Mouse (Mus musculus) thymus, adult 18-20 months (tissue): ENCODE measurements at regions not wholly inside any gene's neighbourhood (a gene's known extent, or its start where the extent isn't known, plus 50 kb on each side); places are given as distances from the start of the nearest gene placed in this dataset.

Experiments
- DNase-seq, 2 experiments: peaks; one replicate each; pipeline ENCODE4 v3.0.0; 2022; ENCODE audit warnings: mixed read lengths in 2 of 2

- DNase-seq = no peak
Observed at GRCm38 (mm10) chr3:38034138-38034537, 309.8 kb upstream of the Gm5148 start.

GRCm38 (mm10) chr3:38014768-38015167 is 290.5 kb upstream of the Gm5148 start:
- DNase-seq = no peak

- peak; percentile 52 to 61 for DNase-seq
Observed at GRCm38 (mm10) chr3:38009168-38009567, 284.9 kb upstream of the Gm5148 start.

GRCm38 (mm10) chr3:38008321-38008720 is 284.0 kb upstream of the Gm5148 start:
- no peak for DNase-seq

DNA sequence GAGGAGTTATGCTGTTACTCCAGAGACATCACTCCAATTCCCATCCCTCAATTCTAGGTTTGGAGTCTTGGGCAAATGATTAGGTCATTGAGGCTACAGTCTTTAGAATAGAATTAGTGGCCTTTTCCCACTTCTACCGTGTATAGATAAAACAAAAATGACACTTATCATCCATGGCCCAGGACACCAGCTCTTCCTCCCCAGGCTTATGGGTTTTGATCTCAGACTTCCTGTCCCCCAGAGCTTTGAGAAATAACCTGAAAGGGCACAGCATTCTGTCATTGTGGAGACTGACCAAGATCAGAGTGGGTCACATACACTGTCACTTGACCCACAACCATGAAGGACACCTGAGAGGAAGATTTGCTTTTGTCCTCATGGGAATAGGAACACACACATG is 283.3 kb upstream of the Gm5148 start:
- no peak for DNase-seq

- no peak for DNase-seq
Observed at GRCm38 (mm10) chr3:38002275-38002674, 278.0 kb upstream of the Gm5148 start.

GRCm38 (mm10) chr3:37999779-38000178 is 275.5 kb upstream of the Gm5148 start:
- DNase-seq = no peak

DNA sequence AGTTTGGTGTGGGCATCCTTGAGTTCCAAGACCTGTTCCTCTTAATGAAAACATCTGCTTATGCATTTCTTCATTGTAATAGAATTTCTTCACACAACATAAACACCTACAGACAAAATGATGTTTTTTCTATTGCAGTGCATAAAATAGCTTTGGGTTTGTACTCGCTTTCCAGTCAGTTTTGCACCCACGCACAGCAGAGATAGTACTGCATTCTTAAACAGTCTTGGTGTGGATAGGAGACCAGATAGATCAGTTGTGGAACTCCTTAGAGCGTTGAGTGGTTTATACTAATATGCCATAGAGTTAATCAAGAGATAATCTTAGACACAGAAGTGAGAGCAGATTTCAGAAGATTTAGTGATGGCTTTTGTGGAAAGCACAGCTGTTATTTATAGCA is 273.7 kb upstream of the Gm5148 start:
- no peak for DNase-seq

DNA sequence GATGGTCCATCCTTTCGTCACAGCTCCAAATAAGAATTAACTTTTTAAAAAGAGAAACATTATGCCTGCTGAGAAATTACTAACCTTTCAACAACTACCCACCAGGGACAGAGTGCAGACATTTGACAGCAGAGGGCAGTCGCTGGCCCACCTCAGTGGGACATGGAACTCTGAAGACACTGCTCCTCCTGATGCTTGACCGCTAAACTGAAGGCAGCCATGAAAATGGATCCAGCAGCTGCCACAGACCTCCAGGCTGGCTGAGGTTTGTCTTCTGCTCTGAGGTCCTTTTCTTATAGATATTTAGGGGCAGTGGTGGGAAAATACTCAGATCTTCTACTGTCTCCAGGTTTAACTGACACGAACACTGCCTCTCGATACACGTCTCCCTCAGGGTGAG is 265.7 kb upstream of the Gm5148 start:
- no peak for DNase-seq

GRCm38 (mm10) chr3:37987775-37988505 is 263.6 kb upstream of the Gm5148 start:
- no peak for DNase-seq

- no peak for DNase-seq
Observed at GRCm38 (mm10) chr3:37987007-37987774, 262.9 kb upstream of the Gm5148 start.

DNA sequence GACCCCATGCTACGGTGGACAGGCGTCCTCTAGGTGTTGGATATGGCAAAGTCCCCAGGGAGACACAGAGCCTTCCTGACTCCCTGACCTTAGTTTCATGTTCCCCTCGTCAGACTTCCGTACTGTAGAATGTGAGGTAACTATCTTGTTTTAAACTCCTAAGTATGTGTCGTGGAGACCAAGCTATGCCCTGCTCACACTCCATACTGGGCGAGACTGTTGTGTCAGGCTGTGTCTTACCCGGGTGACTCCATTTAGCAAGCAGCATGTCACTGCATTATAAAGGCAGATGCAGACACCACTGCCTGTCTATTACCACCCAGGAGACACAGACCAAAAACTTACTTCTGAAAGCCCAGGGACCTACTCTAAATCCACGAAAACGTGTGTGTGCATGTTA is 260.4 kb upstream of the Gm5148 start:
- DNase-seq = no peak

DNA sequence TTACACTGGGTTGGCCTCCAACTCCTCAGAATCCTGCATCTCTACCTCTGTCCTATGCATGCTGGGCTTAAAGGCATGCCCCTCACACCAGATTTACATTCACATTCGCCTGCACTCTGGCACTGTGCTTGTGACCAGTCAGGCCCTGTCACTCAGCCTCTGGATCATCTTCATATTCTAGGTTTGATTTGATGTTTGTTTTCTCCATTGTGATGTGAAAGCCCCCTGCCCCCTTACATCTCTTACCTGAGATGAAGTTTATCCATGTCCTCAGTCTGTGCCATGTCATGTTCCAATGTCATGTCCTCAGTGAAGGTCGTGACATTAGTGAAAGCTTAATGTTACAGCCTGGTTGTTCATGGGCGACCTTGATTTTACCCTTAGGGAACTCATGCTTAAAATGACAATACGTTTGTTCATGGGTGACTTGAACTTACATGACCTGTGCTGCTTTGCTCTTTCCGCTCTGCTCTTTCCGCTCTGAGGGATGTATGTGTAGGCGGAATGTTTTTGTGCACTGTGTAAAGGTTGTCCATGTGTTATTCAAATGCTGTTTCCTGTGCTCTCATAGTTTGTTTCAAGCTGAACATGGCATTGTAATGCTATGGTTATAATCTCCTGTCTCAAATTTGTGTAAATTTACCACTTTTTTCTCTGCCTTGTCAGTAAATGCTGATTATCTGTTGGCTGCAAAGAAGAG is 257.3 kb upstream of the Gm5148 start:
- DNase-seq = no peak

DNA sequence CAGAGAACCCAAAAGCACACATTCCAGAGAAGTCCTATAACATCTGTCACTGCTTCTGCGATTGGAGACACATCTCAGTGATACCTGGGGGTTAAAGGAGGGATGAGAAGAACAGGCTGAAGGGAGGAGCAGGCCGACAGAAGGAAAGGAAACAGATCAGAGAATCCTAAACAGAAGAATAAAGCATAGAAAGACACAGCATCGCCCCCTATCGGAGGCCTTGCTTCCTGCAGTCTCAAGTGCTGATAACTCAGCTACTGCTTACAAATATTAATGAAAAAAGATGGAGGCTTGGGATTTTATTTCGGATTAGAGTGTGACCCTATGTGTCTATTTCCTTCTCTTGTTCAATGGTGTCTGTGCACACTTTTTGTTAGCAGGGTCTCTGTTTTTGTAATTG is 255.6 kb upstream of the Gm5148 start:
- DNase-seq = peak in 1 of 2 experiments; percentile 17

- DNase-seq = peak; percentile 26 to 35
Observed at GRCm38 (mm10) chr3:37978481-37978880, 254.2 kb upstream of the Gm5148 start.

DNA sequence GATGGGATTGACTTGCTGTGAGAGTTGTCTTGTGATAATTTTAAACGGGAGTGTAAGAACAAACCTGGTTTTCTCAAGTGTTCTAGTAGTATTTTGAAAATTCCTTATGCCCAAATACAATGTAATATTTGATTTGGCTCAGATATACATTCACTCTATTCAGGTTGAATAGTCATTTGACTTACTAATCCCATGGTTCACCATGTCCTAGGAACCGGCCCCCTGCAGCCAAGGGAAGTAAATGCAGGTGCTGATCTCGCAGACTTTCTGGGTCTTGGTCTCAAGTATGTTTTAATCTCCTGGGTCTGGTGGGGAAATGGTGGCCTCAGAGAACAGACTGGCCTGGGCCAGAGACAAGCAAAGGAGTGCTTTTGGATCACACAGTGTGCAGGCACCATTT is 253.2 kb upstream of the Gm5148 start:
- DNase-seq = no peak

DNA sequence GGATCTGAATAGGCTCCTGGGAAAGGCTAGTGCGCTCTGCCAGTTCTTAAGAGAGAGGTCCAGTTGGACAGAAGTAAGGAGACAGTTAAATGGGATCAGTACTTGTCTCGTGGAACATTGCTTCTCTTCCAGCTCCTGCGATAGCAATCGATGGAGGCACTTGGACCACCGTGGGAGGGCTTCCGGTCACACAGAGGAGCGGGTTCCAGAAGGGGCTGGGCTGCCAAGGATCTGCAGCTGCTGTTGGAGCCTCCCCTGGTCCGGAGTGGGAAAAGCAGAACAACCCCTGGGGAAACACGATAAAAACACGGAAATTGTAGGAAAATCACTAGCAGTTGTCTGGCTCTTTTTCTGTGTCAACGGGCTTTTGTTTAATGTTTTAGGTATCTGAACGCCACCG is 252.3 kb upstream of the Gm5148 start:
- no peak for DNase-seq

- no peak for DNase-seq
Observed at GRCm38 (mm10) chr3:37975194-37975756, 251.0 kb upstream of the Gm5148 start.

DNA sequence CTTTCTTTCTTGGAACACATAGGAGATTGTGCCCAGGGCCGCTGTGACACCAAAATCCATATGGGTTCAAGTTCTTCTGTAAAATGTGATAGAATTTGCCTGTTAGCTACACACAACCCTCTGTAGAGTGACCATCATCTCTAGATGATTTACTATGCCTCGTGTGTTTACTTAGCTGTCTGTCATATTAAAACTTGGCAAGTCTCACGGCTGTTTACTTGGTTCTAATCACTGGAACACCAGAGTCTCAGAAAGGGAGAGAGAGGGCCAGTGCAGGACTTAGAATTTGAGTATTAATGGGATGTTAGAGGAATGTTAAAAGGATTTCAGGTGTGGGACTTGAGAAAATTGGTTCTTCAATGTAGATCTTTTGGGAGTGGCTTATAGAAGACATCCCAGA is 248.6 kb upstream of the Gm5148 start:
- no peak for DNase-seq

GRCm38 (mm10) chr3:37971240-37971639 is 246.9 kb upstream of the Gm5148 start:
- no peak for DNase-seq

GRCm38 (mm10) chr3:37968654-37969053 is 244.4 kb upstream of the Gm5148 start:
- DNase-seq = no peak

DNA sequence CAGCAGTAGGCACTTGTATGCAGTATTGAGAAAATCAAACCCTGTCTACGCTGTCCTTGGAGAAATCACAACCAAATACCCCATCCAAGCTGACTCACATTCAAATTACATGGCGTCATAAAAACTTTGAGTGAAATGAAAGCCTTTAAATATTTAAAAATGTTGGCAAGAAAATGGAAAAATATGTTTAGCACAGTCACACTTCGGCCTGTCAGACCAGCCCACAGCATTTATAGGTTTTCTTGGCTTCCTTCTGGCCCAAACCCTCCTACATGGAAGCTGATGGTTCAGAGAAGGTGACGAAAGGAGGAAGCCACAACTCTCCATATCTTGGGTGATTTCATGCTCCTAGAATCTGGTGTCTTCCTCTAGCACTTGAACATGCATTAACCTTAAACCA is 240.9 kb upstream of the Gm5148 start:
- DNase-seq = no peak

DNA sequence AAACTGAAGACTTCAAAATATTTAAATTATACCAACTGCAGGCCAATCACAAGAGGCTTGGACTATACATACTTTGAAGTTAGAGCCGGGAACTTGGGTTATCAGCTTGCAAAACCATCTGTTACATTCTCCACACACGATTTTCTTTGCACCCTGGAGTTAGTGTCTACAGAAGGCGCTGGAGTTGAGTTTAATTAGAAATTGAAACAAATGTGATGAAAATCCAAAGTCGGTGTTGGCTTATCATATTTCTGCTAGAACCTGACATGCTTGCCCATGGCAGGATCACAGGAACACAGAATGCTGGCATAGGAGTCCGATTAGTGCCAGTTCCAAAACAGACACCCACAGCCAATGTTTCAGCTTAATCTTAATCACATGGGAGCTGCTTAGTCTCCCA is 239.8 kb upstream of the Gm5148 start:
- DNase-seq = no peak

DNA sequence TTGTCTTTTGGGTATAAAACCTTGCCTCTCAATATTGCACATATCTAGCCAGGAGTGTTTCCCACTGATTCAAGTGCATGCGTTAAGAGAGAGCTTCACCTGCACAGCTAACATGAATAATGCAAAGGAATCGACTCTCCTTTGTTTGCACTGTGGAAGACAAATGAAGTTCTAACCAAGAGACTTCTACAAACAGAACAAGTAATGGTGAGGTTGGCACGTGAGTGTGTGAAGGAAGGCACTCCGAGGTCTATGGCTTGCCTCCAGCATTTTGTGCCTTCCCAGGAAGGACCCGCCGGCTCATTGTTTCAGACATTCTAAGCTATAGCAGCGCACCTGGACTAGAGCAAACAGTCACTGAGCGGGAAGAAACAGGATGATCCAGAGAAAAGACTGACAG is 238.5 kb upstream of the Gm5148 start:
- no peak for DNase-seq
